Mouse (Mus musculus) embryo, embryonic 10 days (tissue): ENCODE measurements around the gene Mrpl11.
"Not testable (repeated sequence)": the region's sequence is repeated elsewhere in the genome, so short reads cannot be mapped to it uniquely, and the experiment has no call there.

ENCODE experiments used
- DNase-seq: peaks from one replicate; pipeline ENCODE4 v3.0.0-alpha.2; 2015; ENCODE audit warnings: low spot score

Gene Mrpl11

GRCm38 (mm10) chr19:4992904-4993303, 31.0 kb downstream of the Mrpl11 start:
- DNase-seq: no peak

GRCm38 (mm10) chr19:4994043-4994442, 32.1 kb downstream of the Mrpl11 start:
- DNase-seq: no peak

GRCm38 (mm10) chr19:4999445-5000140, 37.6 kb downstream of the Mrpl11 start:
- no peak for DNase-seq

GRCm38 (mm10) chr19:5001666-5002406, 39.9 kb downstream of the Mrpl11 start:
- DNase-seq: peak; percentile 93

- not testable (repeated sequence) for DNase-seq
Measured at GRCm38 (mm10) chr19:5003644-5004043, 41.7 kb downstream of the Mrpl11 start.

GRCm38 (mm10) chr19:5004925-5005324, 43.0 kb downstream of the Mrpl11 start:
- no peak for DNase-seq

- no peak for DNase-seq
Measured at GRCm38 (mm10) chr19:5013138-5013537, 51.2 kb downstream of the Mrpl11 start.

- DNase-seq: peak; percentile 59
Measured at GRCm38 (mm10) chr19:5014961-5015398, 53.0 kb downstream of the Mrpl11 start.

GRCm38 (mm10) chr19:5016221-5016742, 54.3 kb downstream of the Mrpl11 start:
- peak; percentile 11 for DNase-seq
